Mouse (Mus musculus): Measurements from ENCODE around the gene Ar. TPM values are rescaled to one million over a fixed set of nuclear protein-coding genes. Genes with fewer than 3 reads are reported as not detected.
A peak's percentile ranks its signal among the peaks of the same experiment; 100 is the strongest.

Gene Ar
- total RNA-seq (2022) = 10 to 100 TPM; 52.6 to 96.5 (median 62.3) TPM

GRCm38 (mm10) chrX:98148531-98149342, at the start of gene Ar:
Gene Ar (plus strand): TSS chrX:98148769.
- DNase-seq = peak; percentile 59

- peak; percentile 15 for DNase-seq
These were observed 1.3 kb downstream of the Ar start for GRCm38 (mm10) chrX:98149724-98150392.

- DNase-seq = no peak
These were observed 2.0 kb downstream of the Ar start for GRCm38 (mm10) chrX:98150393-98151119.

- no peak for DNase-seq
These were observed 41.2 kb downstream of the Ar start for GRCm38 (mm10) chrX:98189759-98190158.

- DNase-seq = peak; percentile 71
These were observed 57.2 kb downstream of the Ar start for GRCm38 (mm10) chrX:98205766-98206165.

GRCm38 (mm10) chrX:98207166-98207565, 58.6 kb downstream of the Ar start:
- peak; percentile 29 for DNase-seq

GRCm38 (mm10) chrX:98216103-98216502, 67.5 kb downstream of the Ar start:
- no peak for DNase-seq

GRCm38 (mm10) chrX:98239011-98239410, 90.4 kb downstream of the Ar start:
- DNase-seq = no peak

- no peak for DNase-seq
These were observed 96.5 kb downstream of the Ar start for GRCm38 (mm10) chrX:98245108-98245507.

GRCm38 (mm10) chrX:98248363-98248762, 99.8 kb downstream of the Ar start:
- DNase-seq = no peak

GRCm38 (mm10) chrX:98259620-98260019, 111.1 kb downstream of the Ar start:
- DNase-seq = no peak

- DNase-seq = no peak
These were observed 117.2 kb downstream of the Ar start for GRCm38 (mm10) chrX:98265755-98266154.

- DNase-seq = no peak
These were observed 122.8 kb downstream of the Ar start for GRCm38 (mm10) chrX:98271361-98271760.

- no peak for DNase-seq
These were observed 143.2 kb downstream of the Ar start for GRCm38 (mm10) chrX:98291763-98292162.

GRCm38 (mm10) chrX:98300685-98301084, 152.1 kb downstream of the Ar start:
- no peak for DNase-seq

GRCm38 (mm10) chrX:98301924-98302323, 153.4 kb downstream of the Ar start:
- DNase-seq = no peak

- DNase-seq = no peak
These were observed 167.4 kb downstream of the Ar start for GRCm38 (mm10) chrX:98315961-98316360.

- no peak for DNase-seq
These were observed 168.9 kb downstream of the Ar start for GRCm38 (mm10) chrX:98317483-98317882.

GRCm38 (mm10) chrX:98323105-98323504, 174.5 kb downstream of the Ar start:
- no peak for DNase-seq

GRCm38 (mm10) chrX:98347481-98347880, 198.9 kb downstream of the Ar start:
- no peak for DNase-seq

- peak; percentile 8 for DNase-seq
These were observed 199.5 kb downstream of the Ar start for GRCm38 (mm10) chrX:98348036-98348435.
